Mouse (Mus musculus): Measurements from ENCODE around the gene Cpa1. TPM values are rescaled to one million over a fixed set of nuclear protein-coding genes. Genes with fewer than 3 reads are reported as not detected.

The Cpa1 gene
- 0.24 TPM in 1 of 2 replicates, not detected in the other for polyA plus RNA-seq (2016; fragmentation: Nextera tagmentation; extraction: Ambion mirVana)

DNA sequence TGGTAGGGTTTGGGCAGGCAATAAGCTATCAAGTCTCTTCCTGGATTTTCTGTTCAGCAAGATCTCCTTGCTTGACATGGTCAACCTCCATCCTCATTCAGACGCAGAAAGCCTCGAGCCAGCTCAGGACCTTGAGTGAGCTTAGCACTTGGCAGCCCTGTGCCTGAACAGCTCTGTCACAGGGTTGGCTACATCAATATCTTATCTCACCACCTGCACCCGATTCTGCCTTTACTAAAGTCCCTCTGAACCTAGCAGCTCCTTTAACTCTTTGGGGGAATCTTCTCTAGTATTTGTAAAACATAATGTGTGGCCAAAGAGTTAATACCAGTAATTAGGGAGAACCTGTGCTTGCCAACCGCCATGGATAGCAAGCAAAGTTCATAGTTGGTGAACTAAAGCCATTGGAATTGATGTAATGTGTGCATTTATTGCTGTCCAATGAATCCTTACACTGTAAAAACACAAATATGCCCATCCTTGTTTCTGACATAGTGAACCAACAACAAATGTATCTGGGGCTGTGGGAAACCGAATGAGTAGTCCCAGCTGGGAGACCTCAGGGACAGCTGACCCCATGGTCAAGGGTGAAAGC, at the start of gene Cpa1:
TSS of gene Cpa1 (plus strand) at position 545 of the 595 bp plus-strand sequence.
- H3K4me1 ChIP-seq: peaks cover 13% of the 10 kb centered on the region
- no peak within 1 kb of the TSS for H3K4me2 ChIP-seq
- no peaks in the 10 kb centered on the region; the same call in 1 of the 2 replicates for H3K27me3 ChIP-seq
- 90% methylated on average over 5 of the region's 5 CpGs for WGBS
- no peaks in the 10 kb centered on the region for H3K9me3 ChIP-seq
- no peak within 1 kb of the TSS for H3K4me3 ChIP-seq (replicated peaks)
- no peak within 1 kb of the TSS for H3K9ac ChIP-seq
- H3K36me3 ChIP-seq (replicated peaks): no peaks in the 10 kb centered on the region
- no peak for ATAC-seq (ENCODE audit: low FRiP score)
- H3K27ac ChIP-seq: no peak within 1 kb of the TSS

GRCm38 (mm10) chr6:30589819-30590218, 49.2 kb upstream of the Cpa1 start:
- no peak for ATAC-seq (ENCODE audit: low FRiP score)
- H3K9me3 ChIP-seq: no peaks in the 10 kb centered on the region
- peaks cover 21% of the 10 kb centered on the region for H3K4me1 ChIP-seq
- H3K4me2 ChIP-seq: no peak overlapping the region
- H3K9ac ChIP-seq: no peak overlapping the region
- H3K4me3 ChIP-seq (replicated peaks): no peak overlapping the region
- no peaks in the 10 kb centered on the region for H3K27me3 ChIP-seq
- 0 out of 2 replicates have a peak, but pooled peaks cover 3% of the 10 kb centered on the region for H3K36me3 ChIP-seq (replicated peaks)
- 64% methylated on average over 2 of the region's 2 CpGs for WGBS
- no peak overlapping the region for H3K27ac ChIP-seq

DNA sequence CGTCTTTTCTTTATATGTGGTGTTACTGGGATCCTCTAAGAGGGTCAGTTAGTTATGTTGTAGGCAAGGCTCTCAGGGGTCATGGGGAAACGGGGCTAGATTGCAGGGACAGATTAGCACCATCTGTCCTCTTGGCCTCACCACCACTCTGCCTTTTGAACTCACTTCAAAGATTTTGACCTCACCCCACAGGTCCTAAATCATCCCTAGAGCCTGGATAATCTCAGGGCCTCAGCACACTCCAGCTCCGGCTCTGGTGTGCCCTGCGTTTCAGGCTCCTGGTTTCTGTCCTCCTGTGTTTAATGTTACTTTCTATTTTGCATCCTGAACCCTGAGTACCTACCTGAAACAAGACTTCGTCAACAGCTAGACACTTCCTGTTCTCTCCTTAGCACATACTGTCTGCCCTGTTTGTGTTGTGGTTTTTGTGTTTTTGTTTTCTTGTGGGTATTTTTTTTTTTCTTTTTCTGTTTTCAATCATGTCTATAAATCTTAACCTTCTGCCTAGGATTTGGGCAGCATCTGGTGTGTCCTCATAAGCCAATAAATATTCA, 47.1 kb upstream of the Cpa1 start:
- H3K4me2 ChIP-seq: no peak overlapping the region
- WGBS: 81% methylated on average over 5 of the region's 5 CpGs
- 0 out of 2 replicates have a peak, but pooled peaks cover 3% of the 10 kb centered on the region for H3K36me3 ChIP-seq (replicated peaks)
- H3K9ac ChIP-seq: no peak overlapping the region
- peaks cover 13% of the 10 kb centered on the region for H3K4me1 ChIP-seq
- no peak overlapping the region for H3K4me3 ChIP-seq (replicated peaks)
- no peaks in the 10 kb centered on the region for H3K27me3 ChIP-seq
- ATAC-seq (ENCODE audit: low FRiP score): no peak
- H3K27ac ChIP-seq: no peak overlapping the region
- no peaks in the 10 kb centered on the region for H3K9me3 ChIP-seq

GRCm38 (mm10) chr6:30592417-30592974, 46.5 kb upstream of the Cpa1 start:
- Histone ChIP-seq H3K4me2 (no peak overlapping the region), H3K9ac (no peak overlapping the region), H3K27me3 (no peaks in the 10 kb centered on the region), H3K4me3 (replicated peaks) (no peak overlapping the region), H3K4me1 (peaks cover 8% of the 10 kb centered on the region), H3K27ac (no peak overlapping the region), H3K9me3 (no peaks in the 10 kb centered on the region), H3K36me3 (replicated peaks) (0 out of 2 replicates have a peak, but pooled peaks cover 3% of the 10 kb centered on the region)
- 75% methylated on average over 10 of the region's 10 CpGs for WGBS
- peak; percentile 39; the same call in 1 of the 2 replicates for ATAC-seq (ENCODE audit: low FRiP score)

DNA sequence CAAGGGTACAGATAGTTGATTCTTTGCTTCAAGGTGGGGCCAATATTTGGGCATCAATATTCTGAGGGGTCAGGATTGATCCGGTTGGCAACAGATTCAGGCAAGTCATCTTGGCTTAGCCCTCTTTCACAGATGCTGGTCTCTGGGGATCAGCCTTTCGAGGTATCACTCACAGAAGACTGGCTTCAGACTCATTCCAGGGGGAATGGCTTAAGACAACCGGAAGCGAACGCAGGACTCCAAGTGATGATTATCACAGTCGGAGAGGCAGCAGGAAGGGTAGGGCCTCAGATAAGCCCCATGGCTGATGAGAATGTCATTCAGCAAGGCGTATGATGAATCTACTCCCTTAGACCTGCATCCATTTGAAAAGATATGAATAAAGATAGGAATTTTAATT, 44.7 kb upstream of the Cpa1 start:
- H3K9me3 ChIP-seq: no peaks in the 10 kb centered on the region
- no peak overlapping the region for H3K4me3 ChIP-seq (replicated peaks)
- 0 out of 2 replicates have a peak, but pooled peaks cover 3% of the 10 kb centered on the region for H3K36me3 ChIP-seq (replicated peaks)
- H3K4me1 ChIP-seq: peaks cover 5% of the 10 kb centered on the region
- no peak overlapping the region for H3K4me2 ChIP-seq
- no peak overlapping the region for H3K9ac ChIP-seq
- no peaks in the 10 kb centered on the region for H3K27me3 ChIP-seq
- WGBS: 88% methylated on average over 7 of the region's 7 CpGs
- H3K27ac ChIP-seq: no peak overlapping the region
- no peak for ATAC-seq (ENCODE audit: low FRiP score)

GRCm38 (mm10) chr6:30596230-30596898, 42.7 kb upstream of the Cpa1 start:
- WGBS: 94% methylated on average over 8 of the region's 8 CpGs
- Histone ChIP-seq H3K9me3 (no peaks in the 10 kb centered on the region), H3K36me3 (replicated peaks) (no peaks in the 10 kb centered on the region), H3K27ac (no peak overlapping the region), H3K4me2 (no peak overlapping the region), H3K27me3 (no peaks in the 10 kb centered on the region), H3K4me1 (no peaks in the 10 kb centered on the region), H3K4me3 (replicated peaks) (no peak overlapping the region), H3K9ac (no peak overlapping the region)
- no peak for ATAC-seq (ENCODE audit: low FRiP score)

DNA sequence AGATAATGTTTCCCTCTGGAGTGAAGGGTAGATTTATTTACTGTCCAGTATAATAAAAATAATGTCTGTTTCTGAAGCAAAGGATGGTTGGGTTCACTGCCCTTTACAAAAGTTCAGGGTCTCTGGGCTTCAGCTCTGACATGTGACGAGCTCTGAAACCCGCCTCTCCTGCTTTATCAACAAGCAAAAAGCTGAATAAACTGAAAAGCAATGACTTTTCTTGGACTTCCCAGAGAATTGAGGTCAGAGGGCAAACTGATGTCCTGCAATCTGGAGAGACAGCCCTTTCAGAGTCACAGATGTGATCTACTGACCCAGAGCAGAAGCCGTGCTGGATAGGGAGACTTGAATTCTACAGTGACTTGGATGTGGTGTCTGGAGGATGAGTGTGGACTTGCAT, 39.0 kb upstream of the Cpa1 start:
- no peak for ATAC-seq (ENCODE audit: low FRiP score)
- Histone ChIP-seq H3K36me3 (replicated peaks) (no peaks in the 10 kb centered on the region), H3K9ac (no peak overlapping the region), H3K27me3 (no peaks in the 10 kb centered on the region), H3K27ac (no peak overlapping the region), H3K4me3 (replicated peaks) (no peak overlapping the region), H3K4me1 (0 out of 2 replicates have a peak, but pooled peaks cover 2% of the 10 kb centered on the region), H3K4me2 (no peak overlapping the region), H3K9me3 (no peaks in the 10 kb centered on the region)
- 77% methylated on average over 3 of the region's 3 CpGs for WGBS

DNA sequence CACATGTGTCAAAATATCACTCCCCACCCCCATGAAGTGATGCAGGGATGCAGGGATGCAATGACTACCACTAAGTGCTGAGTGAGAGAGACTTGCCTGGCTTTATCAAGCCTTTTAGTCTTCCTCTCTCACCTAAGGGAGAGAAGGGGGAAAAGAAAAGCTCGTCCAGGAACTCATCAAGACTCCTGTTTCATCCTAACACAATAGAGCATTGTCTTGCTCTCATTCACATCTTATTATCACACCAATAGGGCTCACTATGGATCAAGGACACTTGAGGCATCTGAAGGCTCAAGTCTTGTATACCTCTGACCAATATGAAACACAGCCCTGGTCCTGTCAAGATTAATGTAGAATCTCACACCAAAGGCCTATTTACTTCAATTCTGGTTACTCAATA, 38.0 kb upstream of the Cpa1 start:
- H3K27me3 ChIP-seq: no peaks in the 10 kb centered on the region
- no peak overlapping the region for H3K4me2 ChIP-seq
- ATAC-seq (ENCODE audit: low FRiP score): no peak
- H3K9ac ChIP-seq: no peak overlapping the region
- no peak overlapping the region for H3K4me3 ChIP-seq (replicated peaks)
- no peaks in the 10 kb centered on the region for H3K36me3 ChIP-seq (replicated peaks)
- no peaks in the 10 kb centered on the region for H3K9me3 ChIP-seq
- 48% methylated on average over 1 of the region's 1 CpGs for WGBS
- no peak overlapping the region for H3K27ac ChIP-seq
- H3K4me1 ChIP-seq: 0 out of 2 replicates have a peak, but pooled peaks cover 2% of the 10 kb centered on the region

- no peaks in the 10 kb centered on the region for H3K27me3 ChIP-seq
- no peak overlapping the region for H3K9ac ChIP-seq
- H3K4me2 ChIP-seq: no peak overlapping the region
- WGBS: 82% methylated on average over 7 of the region's 7 CpGs
- H3K9me3 ChIP-seq: no peaks in the 10 kb centered on the region
- ATAC-seq (ENCODE audit: low FRiP score): no peak
- no peak overlapping the region for H3K4me3 ChIP-seq (replicated peaks)
- H3K36me3 ChIP-seq (replicated peaks): no peaks in the 10 kb centered on the region
- H3K4me1 ChIP-seq: 0 out of 2 replicates have a peak, but pooled peaks cover 2% of the 10 kb centered on the region
- no peak overlapping the region for H3K27ac ChIP-seq
Observed at GRCm38 (mm10) chr6:30604342-30604867, 34.6 kb upstream of the Cpa1 start.

GRCm38 (mm10) chr6:30605111-30605510, 33.9 kb upstream of the Cpa1 start:
- Histone ChIP-seq H3K4me2 (no peak overlapping the region), H3K9me3 (no peaks in the 10 kb centered on the region), H3K36me3 (replicated peaks) (no peaks in the 10 kb centered on the region), H3K27ac (no peak overlapping the region), H3K4me1 (0 out of 2 replicates have a peak, but pooled peaks cover 2% of the 10 kb centered on the region), H3K4me3 (replicated peaks) (no peak overlapping the region), H3K27me3 (no peaks in the 10 kb centered on the region), H3K9ac (no peak overlapping the region)
- 96% methylated on average over 4 of the region's 4 CpGs for WGBS
- no peak for ATAC-seq (ENCODE audit: low FRiP score)

DNA sequence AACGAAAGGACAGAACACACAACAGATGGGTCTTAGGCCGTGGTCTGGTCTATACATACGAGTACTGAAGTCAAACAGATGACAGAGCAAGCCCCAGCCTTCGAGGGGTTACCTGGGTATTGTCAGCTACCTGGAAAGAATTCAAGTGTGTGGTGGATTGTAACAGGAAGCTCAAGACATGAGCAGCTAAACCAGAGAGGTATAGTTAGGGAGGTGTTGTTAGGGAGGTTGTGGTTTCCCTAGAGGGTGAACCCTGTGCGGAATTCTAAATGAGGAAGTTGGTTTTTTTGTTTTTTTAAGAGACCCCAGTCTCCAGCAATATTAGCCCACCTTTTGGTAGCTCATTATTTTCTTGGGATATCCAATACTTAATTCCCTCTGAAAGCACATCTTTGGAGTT, 33.3 kb upstream of the Cpa1 start:
- no peak overlapping the region for H3K4me3 ChIP-seq (replicated peaks)
- 90% methylated on average over 5 of the region's 5 CpGs for WGBS
- H3K9ac ChIP-seq: no peak overlapping the region
- ATAC-seq (ENCODE audit: low FRiP score): no peak
- H3K36me3 ChIP-seq (replicated peaks): no peaks in the 10 kb centered on the region
- no peaks in the 10 kb centered on the region for H3K27me3 ChIP-seq
- peaks cover 4% of the 10 kb centered on the region; the same call in 1 of the 2 replicates for H3K4me1 ChIP-seq
- no peak overlapping the region for H3K4me2 ChIP-seq
- H3K9me3 ChIP-seq: no peaks in the 10 kb centered on the region
- no peak overlapping the region for H3K27ac ChIP-seq

DNA sequence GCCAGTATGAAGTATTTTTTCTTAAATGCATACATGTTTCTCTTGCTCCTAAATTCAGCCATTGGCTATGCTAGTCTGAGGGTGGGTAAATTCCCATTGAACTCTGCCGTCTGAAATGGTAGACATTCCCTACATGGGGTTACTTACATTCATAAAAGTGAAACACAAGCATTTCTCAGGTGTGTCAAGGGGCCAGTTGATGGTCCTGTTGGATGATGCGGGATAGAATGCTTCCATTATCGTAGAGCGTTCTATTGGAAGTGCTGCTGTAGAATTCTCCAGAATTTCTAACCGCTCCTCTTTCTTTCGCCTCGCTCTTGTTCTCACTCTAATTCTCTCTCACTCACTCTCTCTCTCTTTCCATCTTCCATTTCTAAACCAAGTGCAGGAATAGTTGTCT, 28.3 kb upstream of the Cpa1 start, which contains the start of gene Cpa5:
TSS of gene Cpa5 (plus strand) at position 301 of the 400 bp plus-strand sequence.
- no peaks in the 10 kb centered on the region for H3K27me3 ChIP-seq
- peaks cover 36% of the 10 kb centered on the region for H3K4me1 ChIP-seq
- H3K36me3 ChIP-seq (replicated peaks): no peaks in the 10 kb centered on the region
- no peak within 1 kb of the TSS for H3K9ac ChIP-seq
- no peak for ATAC-seq (ENCODE audit: low FRiP score)
- H3K27ac ChIP-seq: peak within 1 kb of the TSS; percentile 47
- WGBS: 54% methylated on average over 7 of the region's 7 CpGs
- no peaks in the 10 kb centered on the region for H3K9me3 ChIP-seq
- no peak within 1 kb of the TSS for H3K4me3 ChIP-seq (replicated peaks)
- H3K4me2 ChIP-seq: no peak within 1 kb of the TSS

Data from forebrain, embryonic 12.5 days (tissue).